8 mouse cellular contexts compared by ENCODE assay signal in genomic region chr6:100732376-100733021, GRCm38 (mm10). TPM values are rescaled to one million over a fixed set of nuclear protein-coding genes. Genes with fewer than 3 reads are reported as not detected.
DNase-seq lines count a peak whose midpoint lies in the region; ATAC-seq and TF ChIP-seq lines count a peak whose summit lies in the region.

No protein-coding gene starts in this region.

- TF ChIP-seq CTCF in intestine, postnatal 0 days (IDR thresholded peaks at IDR 0.05; ENCODE audit: low read depth) = no peak
- TF ChIP-seq CTCF in forebrain, postnatal 0 days (IDR thresholded peaks at IDR 0.05; ENCODE audit: low read depth) = no peak

- H3K9me3 ChIP-seq in intestine, postnatal 0 days (ENCODE audit: control insufficient read depth) = no peaks in the 10 kb centered on the region
- no peaks in the 10 kb centered on the region for H3K9me3 ChIP-seq in intestine, embryonic 16.5 days (ENCODE audit: control insufficient read depth, low read length)
- H3K9me3 ChIP-seq in forebrain, postnatal 0 days (ENCODE audit: low read length) = no peaks in the 10 kb centered on the region
- H3K9me3 ChIP-seq in midbrain, embryonic 14.5 days (ENCODE audit: control insufficient read depth, low read length) = no peaks in the 10 kb centered on the region

- 0 out of 2 replicates have a peak overlapping the region, but pooled peaks have one; percentile 2 for H3K4me2 ChIP-seq in intestine, postnatal 0 days (replicated peaks; ENCODE audit: low read depth)
- H3K4me2 ChIP-seq in intestine, embryonic 16.5 days (ENCODE audit: low read depth, low read length) = no peak overlapping the region
- no peak overlapping the region for H3K4me2 ChIP-seq in forebrain, postnatal 0 days (ENCODE audit: low read depth)
- H3K4me2 ChIP-seq in midbrain, embryonic 14.5 days (ENCODE audit: low read length) = no peak overlapping the region

- ATAC-seq in intestine, postnatal 0 days = no peak
- no peak for ATAC-seq in intestine, embryonic 16.5 days
- peak; percentile 97 for ATAC-seq in forebrain, postnatal 0 days
- no peak for ATAC-seq in midbrain, embryonic 14.5 days (ENCODE audit: low FRiP score, low TSS enrichment)

- no peaks in the 10 kb centered on the region for H3K4me1 ChIP-seq in intestine, postnatal 0 days (replicated peaks; ENCODE audit: control insufficient read depth, insufficient read depth, low read length)
- no peaks in the 10 kb centered on the region for H3K4me1 ChIP-seq in intestine, embryonic 16.5 days (ENCODE audit: control insufficient read depth, insufficient read depth, low read length)
- H3K4me1 ChIP-seq in forebrain, postnatal 0 days (ENCODE audit: insufficient read depth) = no peaks in the 10 kb centered on the region
- H3K4me1 ChIP-seq in midbrain, embryonic 14.5 days (ENCODE audit: control insufficient read depth, insufficient read depth, low read length) = no peaks in the 10 kb centered on the region

- DNase-seq in forebrain, postnatal 0 days = peak; percentile 74
- peak; percentile 75 to 92 for DNase-seq in layer of hippocampus, adult 18-20 months (ENCODE audit: low spot score in 2 of 2)
- DNase-seq in lung, postnatal 10 days = peak; percentile 69
- DNase-seq in ovary, adult 18-20 months (ENCODE audit: low spot score) = no peak
- DNase-seq in midbrain, embryonic 14.5 days = no peak
- DNase-seq in ovary, postnatal 14 days (ENCODE audit: low spot score) = no peak

- H3K36me3 ChIP-seq in intestine, postnatal 0 days (ENCODE audit: control insufficient read depth, insufficient read depth) = no peaks in the 10 kb centered on the region
- H3K36me3 ChIP-seq in intestine, embryonic 16.5 days (ENCODE audit: control insufficient read depth, insufficient read depth, low read length) = no peaks in the 10 kb centered on the region
- no peaks in the 10 kb centered on the region for H3K36me3 ChIP-seq in forebrain, postnatal 0 days (ENCODE audit: insufficient read depth)
- H3K36me3 ChIP-seq in midbrain, embryonic 14.5 days (ENCODE audit: control insufficient read depth, insufficient read depth, low read length) = no peaks in the 10 kb centered on the region

- no peaks in the 10 kb centered on the region for H3K27me3 ChIP-seq in intestine, postnatal 0 days (replicated peaks; ENCODE audit: control insufficient read depth, insufficient read depth, low read length)
- H3K27me3 ChIP-seq in intestine, embryonic 16.5 days (replicated peaks; ENCODE audit: control insufficient read depth, insufficient read depth, low read length) = no peaks in the 10 kb centered on the region
- H3K27me3 ChIP-seq in forebrain, postnatal 0 days (ENCODE audit: insufficient read depth, low read length) = no peaks in the 10 kb centered on the region
- H3K27me3 ChIP-seq in midbrain, embryonic 14.5 days (ENCODE audit: control insufficient read depth, insufficient read depth, low read length) = no peaks in the 10 kb centered on the region

- H3K27ac ChIP-seq in intestine, postnatal 0 days (ENCODE audit: low read depth, low read length) = no peak overlapping the region
- H3K27ac ChIP-seq in intestine, embryonic 16.5 days (ENCODE audit: low read length) = no peak overlapping the region
- H3K27ac ChIP-seq in forebrain, postnatal 0 days (ENCODE audit: low read depth, low read length) = no peak overlapping the region
- no peak overlapping the region for H3K27ac ChIP-seq in midbrain, embryonic 14.5 days (replicated peaks; ENCODE audit: low read depth, low read length)

- no peak overlapping the region for H3K9ac ChIP-seq in intestine, postnatal 0 days (ENCODE audit: low read depth, low read length)
- H3K9ac ChIP-seq in intestine, embryonic 16.5 days (ENCODE audit: low read depth, low read length) = no peak overlapping the region
- H3K9ac ChIP-seq in forebrain, postnatal 0 days = no peak overlapping the region
- no peak overlapping the region for H3K9ac ChIP-seq in midbrain, embryonic 14.5 days (replicated peaks; ENCODE audit: low read length)

- H3K4me3 ChIP-seq in intestine, postnatal 0 days (ENCODE audit: low read depth, low read length) = no peak overlapping the region
- no peak overlapping the region for H3K4me3 ChIP-seq in intestine, embryonic 16.5 days (ENCODE audit: low read length)
- H3K4me3 ChIP-seq in forebrain, postnatal 0 days (ENCODE audit: low read depth, low read length) = no peak overlapping the region
- H3K4me3 ChIP-seq in midbrain, embryonic 14.5 days (replicated peaks; ENCODE audit: low read depth, low read length) = no peak overlapping the region

- WGBS in intestine, postnatal 0 days = 57% methylated on average over 12 of the region's 12 CpGs
- WGBS in intestine, embryonic 16.5 days = 50% methylated on average over 12 of the region's 12 CpGs
- WGBS in forebrain, postnatal 0 days = 49% methylated on average over 12 of the region's 12 CpGs
- WGBS in midbrain, embryonic 14.5 days = 62% methylated on average over 12 of the region's 12 CpGs

RNA-seq across cellular contexts. Expression of gene Gxylt2, which starts 28.0 kb away (rescaled TPM):
- polyA plus RNA-seq in intestine, postnatal 0 days (2015; fragmentation: Nextera tagmentation; extraction: Ambion mirVana) = 0.12 and 0.26 TPM in 2 replicates
- 0.32 and 0.54 TPM in 2 replicates for polyA plus RNA-seq in intestine, embryonic 16.5 days (2015; fragmentation: Nextera tagmentation; extraction: Ambion mirVana)
- 1.3 and 2.9 TPM in 2 replicates for total RNA-seq in forebrain, postnatal 0 days (2014; rRNA removed)
- 1.1 and 1.8 TPM in 2 replicates for polyA plus RNA-seq in forebrain, postnatal 0 days (2015; fragmentation: Nextera tagmentation; extraction: Ambion mirVana)
- total RNA-seq in layer of hippocampus, adult 18-20 months (2021) = 1 to 10 TPM; 1.6 to 1.9 TPM
- 0.53 and 1.2 TPM in 2 replicates for polyA plus RNA-seq in midbrain, embryonic 14.5 days (2014; fragmentation: Nextera tagmentation; extraction: Ambion mirVana)

Comparison
In these comparisons a context has a peak if more than half of its experiments do, and no peak if none do; other contexts are left out.
1. DNase-seq: peak in forebrain, postnatal 0 days (single experiment), layer of hippocampus, adult 18-20 months (2 of 2) and lung, postnatal 10 days (single experiment); none in ovary, adult 18-20 months (single experiment), midbrain, embryonic 14.5 days (single experiment) and ovary, postnatal 14 days (single experiment).